ENCODE assay signal across 27 mouse cellular contexts in genomic region chr5:63607447-63607846, GRCm38 (mm10). TPM values are rescaled to one million over a fixed set of nuclear protein-coding genes. Genes with fewer than 3 reads are reported as not detected.
DNase-seq lines count a peak whose midpoint lies in the region; ATAC-seq and TF ChIP-seq lines count a peak whose summit lies in the region.
"Had no signal": no experiment of that assay in that cellular context is flagged by ENCODE, and none has a peak within 500 bp of the region (broad histone marks: within the 10 kb centered on the region; RNA-seq: fewer than 3 reads in every experiment).

No protein-coding gene starts in this region.

- H3K4me2 ChIP-seq in forebrain, embryonic 12.5 days: no peak overlapping the region
- H3K4me2 ChIP-seq: forebrain, embryonic 15.5 days; hindbrain, embryonic 12.5 days; limb, embryonic 13.5 days; liver, embryonic 15.5 days; midbrain, embryonic 15.5 days had no signal

- H3K9ac ChIP-seq in forebrain, embryonic 12.5 days: no peak overlapping the region
- H3K9ac ChIP-seq: forebrain, embryonic 15.5 days; hindbrain, embryonic 12.5 days; limb, embryonic 13.5 days; liver, embryonic 15.5 days; midbrain, embryonic 15.5 days had no signal

- H3K79me2 ChIP-seq in C2C12 (ENCODE audit: control insufficient read depth, insufficient read depth): no peaks in the 10 kb centered on the region

- no peaks in the 10 kb centered on the region for H3K36me3 ChIP-seq in C2C12 (ENCODE audit: control insufficient read depth, insufficient read depth)
- no peaks in the 10 kb centered on the region for H3K36me3 ChIP-seq in forebrain, embryonic 12.5 days (replicated peaks)
- H3K36me3 ChIP-seq: forebrain, embryonic 15.5 days; hindbrain, embryonic 12.5 days; limb, embryonic 13.5 days; liver, embryonic 15.5 days; midbrain, embryonic 15.5 days had no signal

- H3K9me3 ChIP-seq in forebrain, embryonic 12.5 days: no peaks in the 10 kb centered on the region
- H3K9me3 ChIP-seq: forebrain, embryonic 15.5 days; hindbrain, embryonic 12.5 days; limb, embryonic 13.5 days; liver, embryonic 15.5 days; megakaryocyte, embryonic 14.5 days; midbrain, embryonic 15.5 days had no signal

- H3K79me3 ChIP-seq in C2C12 (ENCODE audit: low read depth): no peaks in the 10 kb centered on the region

- no peak overlapping the region for H3K4me3 ChIP-seq in C2C12 (ENCODE audit: insufficient read depth, poor library complexity, severe bottlenecking)
- no peak overlapping the region for H3K4me3 ChIP-seq in forebrain, embryonic 12.5 days (replicated peaks)
- H3K4me3 ChIP-seq: forebrain, embryonic 15.5 days; hindbrain, embryonic 12.5 days; limb, embryonic 13.5 days; liver, embryonic 15.5 days; megakaryocyte, embryonic 14.5 days; midbrain, embryonic 15.5 days had no signal

- no peaks in the 10 kb centered on the region for H3K4me1 ChIP-seq in forebrain, embryonic 12.5 days
- H3K4me1 ChIP-seq: forebrain, embryonic 15.5 days; hindbrain, embryonic 12.5 days; limb, embryonic 13.5 days; liver, embryonic 15.5 days; megakaryocyte, embryonic 14.5 days; midbrain, embryonic 15.5 days had no signal

- peak; percentile 56 to 68 for DNase-seq in layer of hippocampus, adult 18-20 months (ENCODE audit: low spot score in 2 of 2)
- no peak for DNase-seq in layer of hippocampus, postnatal 14 days (ENCODE audit: low spot score in 2 of 2)
- DNase-seq in layer of hippocampus, adult 9-11 months: peak; percentile 53
- DNase-seq in right cerebral cortex, postnatal 14 days: peak; percentile 19
- no peak for DNase-seq in cerebellum, postnatal 25 days
- DNase-seq in cerebellum, adult 11 months: no peak
- DNase-seq: adrenal gland, postnatal 36 days; B cell, adult 2 months; cerebellum, adult 9-11 months; embryo, embryonic 11 days; gastrocnemius, postnatal 14 days; kidney, adult 8-10 months; kidney, postnatal 25 days; retina, postnatal 1 day; thymus, postnatal 36 days had no signal

- no peak for ATAC-seq in forebrain, embryonic 12.5 days (ENCODE audit: low FRiP score)
- ATAC-seq: forebrain, embryonic 15.5 days; inflammation-experienced regulatory T-cells, adult 6 months; lung, postnatal 0 days; midbrain, embryonic 15.5 days had no signal

- H3K27me3 ChIP-seq in C2C12 (ENCODE audit: control insufficient read depth, insufficient read depth, insufficient read length): no peaks in the 10 kb centered on the region
- H3K27me3 ChIP-seq in forebrain, embryonic 12.5 days: no peaks in the 10 kb centered on the region
- H3K27me3 ChIP-seq: forebrain, embryonic 15.5 days; hindbrain, embryonic 12.5 days; limb, embryonic 13.5 days; liver, embryonic 15.5 days; megakaryocyte, embryonic 14.5 days; midbrain, embryonic 15.5 days had no signal

- 80% methylated on average over 2 of the region's 2 CpGs for WGBS in forebrain, embryonic 12.5 days

- TF ChIP-seq CTCF in C2C12 (IDR thresholded peaks at IDR 0.05; ENCODE audit: control insufficient read depth, insufficient read depth, insufficient read length): no peak

- no peak overlapping the region for H3ac ChIP-seq in C2C12 (ENCODE audit: control insufficient read depth, insufficient read length, low read depth)

- H3K27ac ChIP-seq in forebrain, embryonic 12.5 days: no peak overlapping the region
- H3K27ac ChIP-seq: forebrain, embryonic 15.5 days; hindbrain, embryonic 12.5 days; limb, embryonic 13.5 days; liver, embryonic 15.5 days; midbrain, embryonic 15.5 days had no signal

TF ChIP-seq in C2C12, 6 proteins besides CTCF, POLR2A, EP300 and RAD21:
- TF ChIP-seq MYOD1 (IDR thresholded peaks at IDR 0.05; ENCODE audit: control insufficient read depth, insufficient read length, low read depth) (no peak), MYOG (IDR thresholded peaks at IDR 0.05; ENCODE audit: control insufficient read depth, extremely low read depth, insufficient read length) (no peak), MAX (IDR thresholded peaks at IDR 0.05) (peak; percentile 54), USF1 (IDR thresholded peaks at IDR 0.05; ENCODE audit: low read depth) (peak; percentile 80), FOSL1 (IDR thresholded peaks at IDR 0.05; ENCODE audit: insufficient read depth, low read length, poor library complexity, severe bottlenecking) (peak; percentile 74), CEBPB (IDR thresholded peaks at IDR 0.05; ENCODE audit: low read depth) (peak; percentile 35)

RNA-seq across cellular contexts. Expression of gene Nwd2, which starts 41.5 kb away (rescaled TPM):
- total RNA-seq in layer of hippocampus, adult 18-20 months (2021): 10 to 100 TPM; 17.7 to 18.4 TPM
- total RNA-seq in layer of hippocampus, postnatal 14 days (2021): 10 to 100 TPM; 24.3 to 30.8 TPM
- polyA plus RNA-seq in C2C12 (2012; fragmentation: generic; extraction: Trizol): not detected
- 0.60 and 1.6 TPM in 2 replicates for polyA plus RNA-seq in forebrain, embryonic 12.5 days (2016; fragmentation: Nextera tagmentation; extraction: Ambion mirVana)
- total RNA-seq: adrenal gland, postnatal 36 days; gastrocnemius, postnatal 14 days; heart, adult 8-10 months had no signal
- polyA plus RNA-seq: heart, postnatal 0 days; liver, embryonic 15.5 days had no signal

Comparison
In these comparisons a context has a peak if more than half of its experiments do, and no peak if none do; other contexts are left out.
1. DNase-seq: peak in layer of hippocampus, adult 18-20 months (2 of 2), layer of hippocampus, adult 9-11 months (single experiment) and right cerebral cortex, postnatal 14 days (single experiment); none in layer of hippocampus, postnatal 14 days (0 of 2), cerebellum, postnatal 25 days (0 of 2) and cerebellum, adult 11 months (single experiment).